Mouse (Mus musculus) T-helper 17 cell (primary cell): ENCODE results near the gene Cul1.

Source experiments
- in situ Hi-C, 2 experiments: fragments of 300-600 bp; cut with MboI, MseI; formaldehyde crosslinking; loops; 1 replicate in 1 of 2; 2 replicates in 1 of 2; pipeline ENCODE4 v1.15.1; 2025; ENCODE audit warnings: high pct_unique_total_duplicates in 2 of 2

Cul1 gene

DNA sequence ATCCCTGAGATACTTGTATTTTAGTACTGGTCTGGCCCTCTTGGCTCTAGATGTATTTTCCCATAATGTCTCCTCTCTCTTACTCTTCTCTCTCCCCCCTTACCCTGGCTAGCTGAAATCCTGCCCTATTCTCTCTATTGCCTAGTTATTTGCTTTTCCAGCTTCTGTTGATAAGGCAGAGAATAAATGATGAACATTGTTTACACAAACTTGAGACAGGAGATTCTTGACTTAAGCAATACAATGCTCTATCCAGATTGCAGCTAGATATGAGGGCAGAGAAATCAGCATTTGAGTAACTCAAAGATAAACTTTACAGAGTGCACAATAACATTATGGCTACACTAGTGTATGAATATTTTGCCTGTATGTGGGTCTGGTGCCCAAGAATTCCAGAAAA lies 16.6 kb downstream of the Cul1 start:
- in situ Hi-C loops, result loop anchor here (10.0 kb wide), 2 partner anchors 175 to 745 kb away; no protein-coding TSS in a partner anchor

DNA sequence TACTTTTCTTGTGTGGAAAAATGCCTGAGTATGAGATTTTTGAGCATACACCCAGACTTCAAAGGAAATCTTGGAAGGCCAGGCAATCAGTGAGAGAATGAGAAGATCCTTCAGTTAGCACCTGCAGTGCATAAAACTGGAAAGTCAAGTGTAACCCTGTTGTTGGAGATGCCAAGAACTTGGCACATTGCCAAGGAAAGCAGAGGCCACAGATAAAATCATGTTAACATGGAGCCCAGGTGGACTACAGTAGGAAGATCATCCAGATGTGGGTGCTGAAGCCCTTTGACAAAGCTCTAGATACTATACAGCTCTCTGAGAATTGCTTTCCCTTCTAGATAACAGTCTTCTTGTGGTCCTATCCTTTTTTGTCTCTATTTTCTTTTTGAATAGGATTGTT lies 19.2 kb downstream of the Cul1 start:
- in situ Hi-C loops, result loop anchor here in 1 of 2 experiments (10.0 kb wide), 1 partner anchor 742 kb away; no protein-coding TSS in a partner anchor

- in situ Hi-C loops, result loop anchor here in 1 of 2 experiments (5.0 kb wide), 1 partner anchor 80 kb away; no protein-coding TSS in a partner anchor
Observed at GRCm38 (mm10) chr6:47482027-47482426, 28.8 kb downstream of the Cul1 start.

DNA sequence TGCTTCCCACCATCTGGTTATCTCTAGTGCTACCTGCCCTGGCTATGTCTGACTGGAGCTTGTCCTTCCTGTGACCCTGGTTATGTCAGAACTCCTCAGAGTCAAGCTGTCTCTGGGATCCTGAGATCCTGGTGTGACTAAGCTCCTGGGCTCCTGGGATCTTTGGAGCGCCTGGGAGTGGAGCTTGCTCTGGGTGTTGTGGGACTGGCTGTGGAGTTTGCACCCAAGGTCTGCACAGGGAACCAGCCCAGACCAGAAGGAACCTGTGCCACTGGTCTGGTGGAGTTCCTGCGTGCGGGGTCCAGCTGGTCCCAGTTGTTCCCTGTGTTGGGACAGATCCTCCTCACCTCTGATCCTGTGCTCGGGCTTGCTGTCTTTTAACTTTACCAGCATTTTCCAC lies 41.4 kb downstream of the Cul1 start:
- in situ Hi-C loops, result no loop called here

DNA sequence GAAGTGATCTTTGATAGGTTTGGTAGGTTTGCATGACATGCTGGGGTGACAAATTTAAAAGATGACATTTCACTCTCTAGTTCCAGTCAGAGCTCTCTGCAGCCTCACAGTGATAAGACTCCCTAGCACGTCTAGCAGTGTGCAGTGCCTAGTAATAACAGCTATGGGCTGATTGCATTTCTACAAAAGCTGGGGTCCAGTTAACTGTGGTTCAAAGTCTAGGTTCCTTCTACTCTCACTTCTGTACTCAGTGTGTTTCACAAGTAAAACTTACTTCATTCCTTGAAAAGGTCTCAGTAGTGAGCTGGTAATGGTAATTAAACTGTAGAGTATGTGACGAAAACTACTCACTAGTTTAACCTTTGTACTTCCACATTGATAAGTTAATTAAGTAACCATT lies 66.8 kb downstream of the Cul1 start:
- in situ Hi-C loops, result no loop called here

- in situ Hi-C loops, result no loop called here
Observed at GRCm38 (mm10) chr6:47522431-47522830, 69.2 kb downstream of the Cul1 start.

DNA sequence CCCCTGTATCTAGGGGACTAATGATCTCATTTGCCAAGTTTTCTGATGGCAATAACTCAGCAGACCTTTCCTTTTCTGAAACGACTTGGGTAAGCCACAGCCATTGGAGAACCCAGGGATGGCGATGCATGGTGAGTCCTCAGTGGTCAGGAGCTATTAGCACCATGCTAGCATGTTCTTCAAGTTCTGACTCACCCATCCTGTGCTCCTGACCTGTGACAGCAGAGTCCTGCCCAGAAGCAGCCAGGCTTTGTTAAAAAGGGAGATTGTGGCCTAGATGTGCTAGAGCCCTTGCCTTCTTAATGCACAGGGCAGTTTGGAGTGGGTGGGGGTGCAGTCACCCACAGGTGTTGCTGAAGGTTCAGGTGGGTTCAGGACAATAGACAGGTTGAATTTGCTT lies 71.8 kb downstream of the Cul1 start:
- in situ Hi-C loops, result no loop called here

GRCm38 (mm10) chr6:47526446-47526845 lies 73.2 kb downstream of the Cul1 start:
- in situ Hi-C loops, result no loop called here

DNA sequence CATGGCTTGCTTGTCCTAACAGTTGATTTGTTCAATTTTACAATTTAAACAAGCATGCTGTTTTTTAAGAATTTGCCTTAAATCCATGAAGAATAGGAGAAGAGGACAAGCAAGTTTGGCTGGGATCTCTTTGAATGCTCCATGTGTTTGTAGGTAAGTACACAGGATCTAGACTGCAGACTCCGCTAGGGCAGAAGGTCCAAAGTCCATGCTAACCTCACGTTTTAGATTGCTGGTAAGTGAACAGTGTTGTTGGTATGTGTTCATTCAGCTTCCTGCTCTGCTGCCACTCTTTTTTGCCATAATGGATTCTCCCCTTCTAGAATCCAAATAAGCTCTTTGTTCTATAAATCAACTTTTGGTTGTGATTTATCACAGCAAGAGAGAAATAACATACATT lies 73.9 kb downstream of the Cul1 start:
- in situ Hi-C loops, result no loop called here

DNA sequence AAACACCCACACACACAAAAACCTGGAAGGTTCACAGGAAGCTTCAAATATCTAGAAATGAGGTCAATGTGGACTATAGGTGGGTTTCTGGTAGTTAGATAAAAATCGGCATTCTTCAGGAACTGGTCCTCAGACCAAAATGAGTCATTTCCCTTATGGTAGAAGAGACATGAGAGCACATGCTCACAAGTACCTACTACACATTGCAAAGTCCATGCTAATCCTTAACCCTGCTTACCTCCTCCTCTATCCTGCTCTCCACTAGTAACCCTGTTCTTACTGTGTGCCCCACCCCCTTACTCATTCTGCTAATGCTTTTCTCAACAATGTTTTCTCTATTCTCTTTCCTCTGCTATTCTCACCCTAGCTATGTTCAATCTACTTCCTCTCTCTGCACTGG lies 74.5 kb downstream of the Cul1 start:
- in situ Hi-C loops, result no loop called here

DNA sequence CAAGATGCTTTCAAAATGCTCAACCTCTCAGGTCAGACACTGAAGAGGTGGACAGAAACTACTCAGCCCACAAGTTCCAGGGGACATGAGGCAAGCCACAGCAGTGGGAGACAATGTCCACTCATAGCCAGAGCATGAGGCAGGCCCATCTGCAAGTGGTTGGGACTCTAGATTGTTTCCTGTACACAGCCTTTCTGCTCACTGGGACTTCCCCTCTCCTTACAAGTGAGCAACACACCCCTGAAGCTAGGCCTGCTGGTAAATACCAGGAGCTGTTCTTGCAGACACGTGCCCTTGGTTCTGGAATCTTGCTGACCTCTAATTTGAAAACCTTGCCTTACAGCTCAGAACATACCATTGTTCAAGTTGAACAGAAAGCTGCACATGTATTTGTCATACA lies 79.3 kb downstream of the Cul1 start:
- in situ Hi-C loops, result no loop called here

DNA sequence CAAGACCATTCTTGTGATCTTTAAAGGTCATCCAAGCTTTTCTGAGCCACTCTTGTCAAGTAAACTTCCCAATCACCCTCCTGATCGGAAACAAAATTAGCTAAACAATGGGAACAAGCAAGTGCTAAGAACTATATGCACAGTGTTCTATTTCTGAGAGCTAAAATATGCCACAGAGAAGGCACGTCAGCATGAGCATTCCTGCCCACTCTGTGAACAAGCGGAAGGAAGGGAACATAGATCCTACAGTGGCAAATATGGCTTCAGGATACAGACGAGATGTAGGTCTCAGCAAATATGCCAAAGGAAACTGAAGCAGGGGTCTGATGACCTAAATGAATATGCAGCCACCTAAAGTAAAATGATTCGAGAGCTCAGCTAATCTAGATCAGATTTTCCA lies 82.1 kb downstream of the Cul1 start:
- in situ Hi-C loops, result no loop called here

GRCm38 (mm10) chr6:47552280-47552679 lies 99.1 kb downstream of the Cul1 start:
- in situ Hi-C loops, result no loop called here

DNA sequence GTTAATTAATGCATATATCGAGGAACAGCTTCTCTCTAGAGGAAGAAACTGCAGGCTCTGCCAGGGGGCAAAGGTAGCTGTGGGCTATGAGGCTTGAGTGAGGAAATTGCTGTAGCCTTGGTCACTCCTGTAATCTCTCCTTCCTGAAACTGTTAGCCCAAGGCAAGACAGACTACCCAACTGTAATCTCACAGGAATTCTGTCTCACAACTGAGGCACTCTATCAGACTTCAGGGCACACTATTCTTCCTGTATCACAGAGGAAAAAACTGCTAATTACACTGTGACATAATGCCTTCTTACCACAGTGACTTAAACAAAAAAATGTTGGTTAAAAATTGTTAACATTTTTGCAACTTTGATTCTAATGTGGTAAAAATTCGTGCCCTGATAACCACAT lies 106.1 kb downstream of the Cul1 start:
- in situ Hi-C loops, result no loop called here

- in situ Hi-C loops, result no loop called here
Observed at GRCm38 (mm10) chr6:47560407-47560806, 107.2 kb downstream of the Cul1 start.

DNA sequence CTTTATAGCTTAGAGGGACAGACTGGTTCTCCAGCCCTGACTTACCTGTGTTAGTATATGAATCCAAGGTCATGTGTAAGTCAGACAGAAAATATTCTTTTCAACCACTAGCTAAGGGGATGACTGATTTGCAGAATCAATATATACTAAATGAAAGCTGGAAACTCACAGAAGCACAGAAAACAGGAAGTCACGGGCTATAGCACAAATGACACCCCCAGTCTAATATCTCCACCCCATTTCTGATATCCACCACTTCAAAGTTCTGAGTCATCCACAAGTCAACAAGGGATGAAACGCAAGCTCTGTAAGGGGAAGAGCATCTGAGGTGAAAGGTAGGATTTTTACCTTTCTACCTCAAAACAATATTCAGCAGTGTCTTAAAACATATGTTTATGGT lies 107.6 kb downstream of the Cul1 start:
- in situ Hi-C loops, result no loop called here

DNA sequence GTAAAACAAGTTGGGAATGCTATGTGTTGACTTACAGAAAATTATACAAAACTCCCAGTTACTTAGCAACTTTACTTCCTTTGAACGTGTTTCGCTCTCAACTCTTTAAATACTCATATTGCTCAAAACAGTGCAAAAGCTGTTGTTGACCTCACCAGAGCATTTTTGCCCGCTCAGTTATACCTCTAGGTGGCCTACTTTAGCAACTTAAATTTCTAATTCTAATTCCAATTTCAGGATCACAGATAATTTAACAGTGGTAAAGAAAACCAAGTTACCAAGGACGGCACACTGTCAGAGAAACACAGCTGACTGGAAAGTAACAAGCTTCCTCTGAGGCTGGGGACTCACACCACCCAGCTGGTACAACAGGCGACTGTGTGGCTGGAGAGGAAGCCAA lies 108.2 kb downstream of the Cul1 start:
- in situ Hi-C loops, result no loop called here

- in situ Hi-C loops, result no loop called here
Observed at GRCm38 (mm10) chr6:47565326-47566035, 112.3 kb downstream of the Cul1 start.

- in situ Hi-C loops, result no loop called here
Observed at GRCm38 (mm10) chr6:47572887-47573286, 119.7 kb downstream of the Cul1 start.
